Mouse (Mus musculus): ENCODE data around the gene Adamts15. TPM values are rescaled to one million over a fixed set of nuclear protein-coding genes. Genes with fewer than 3 reads are reported as not detected.

Gene Adamts15
- total RNA-seq, 2 experiments from 2014 or later, result 3.4 to 4.0 TPM

DNA sequence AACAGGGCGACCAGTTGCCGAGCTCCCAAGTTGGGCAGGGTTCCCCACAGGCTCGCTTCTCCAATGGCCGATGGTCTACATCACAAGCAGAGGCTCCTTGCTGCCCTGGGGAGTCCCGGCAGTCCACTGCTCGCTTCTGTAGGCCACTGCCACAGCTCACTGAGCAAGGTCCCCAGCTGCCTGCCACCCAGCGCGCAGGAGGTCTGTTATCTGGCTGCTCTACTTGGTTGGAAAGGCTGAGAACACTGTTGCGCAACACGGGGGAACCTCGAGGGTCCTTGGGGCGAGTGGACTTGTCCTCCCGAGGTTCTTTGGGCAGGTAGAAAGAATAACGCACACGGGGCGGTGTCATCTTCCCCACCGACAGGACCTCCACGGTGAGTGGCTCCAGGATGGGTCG, 20.1 kb downstream of the Adamts15 start:
- no peak for TF ChIP-seq CTCF (conservative IDR thresholded peaks at IDR 0.05)
- no peak overlapping the region for H3K4me3 ChIP-seq
- no peak for DNase-seq (ENCODE audit: low spot score in 2 of 2)
- H3K27ac ChIP-seq, result no peak overlapping the region

DNA sequence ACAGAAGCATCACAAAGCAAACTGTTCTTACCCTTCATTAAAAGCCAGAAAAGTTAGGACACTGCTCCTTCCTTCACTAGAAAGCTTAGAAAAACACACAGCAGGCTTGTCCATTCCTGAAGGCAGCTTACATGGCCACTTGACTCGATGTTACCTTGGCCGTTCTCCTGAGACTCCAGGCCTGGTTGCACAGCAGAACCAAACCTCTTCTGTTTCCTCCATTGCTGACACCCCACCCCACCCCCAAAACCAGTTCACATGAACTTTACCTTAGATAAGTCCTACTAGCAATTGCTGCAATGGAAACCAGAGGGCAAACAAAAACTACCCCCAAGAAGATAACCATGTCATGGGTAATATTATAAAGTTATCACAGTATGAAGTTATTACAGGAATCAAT, 25.1 kb downstream of the Adamts15 start:
- no peak for TF ChIP-seq CTCF (conservative IDR thresholded peaks at IDR 0.05)
- DNase-seq (ENCODE audit: low spot score in 2 of 2), result no peak

DNA sequence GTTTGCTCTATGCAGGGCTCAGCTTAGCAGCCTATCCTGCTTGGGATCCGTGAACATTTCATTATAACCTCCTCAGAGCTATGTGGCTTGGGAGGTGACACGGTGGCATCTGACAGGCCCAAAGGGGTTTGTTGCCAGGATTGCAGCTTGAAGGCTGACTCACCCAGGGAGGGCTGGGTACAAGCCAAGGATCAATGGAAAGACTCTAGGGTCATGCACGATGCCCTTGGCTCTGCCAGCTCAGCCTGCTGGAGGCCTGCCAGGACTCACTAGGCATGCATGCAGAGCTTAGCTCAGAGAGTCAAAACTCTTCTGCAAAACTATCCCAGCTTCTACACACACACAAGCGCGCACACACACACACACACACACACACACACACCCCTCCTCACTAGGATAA, 25.5 kb downstream of the Adamts15 start:
- peak in 1 of 2 experiments; percentile 19 for DNase-seq (ENCODE audit: low spot score in 2 of 2)
- TF ChIP-seq CTCF (conservative IDR thresholded peaks at IDR 0.05), result no peak
- Histone ChIP-seq H3K27ac (no peak overlapping the region), H3K4me3 (no peak overlapping the region)

More for the DNA sequence above, 25.1 kb downstream of the Adamts15 start:
- Histone ChIP-seq H3K27ac (no peak overlapping the region), H3K4me3 (no peak overlapping the region)

DNA sequence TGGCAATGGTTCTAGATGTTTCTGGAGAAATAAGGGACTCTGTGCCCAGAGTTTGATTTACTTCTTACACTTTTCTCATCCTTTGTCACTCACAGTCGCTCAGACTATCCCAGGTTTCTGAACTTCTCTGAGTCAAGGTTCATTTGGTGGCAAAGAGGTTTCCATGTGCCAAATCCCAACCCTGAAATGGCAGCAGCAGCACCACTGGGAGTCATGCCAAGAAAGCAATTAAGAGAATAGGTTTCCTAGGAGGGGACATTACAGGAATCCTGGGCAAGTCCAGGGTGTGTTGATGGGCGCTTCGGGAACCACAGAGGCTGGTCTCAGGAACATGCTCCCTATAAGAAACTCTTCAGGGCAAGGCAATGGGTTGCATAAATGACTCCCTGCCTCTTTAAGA, 26.6 kb downstream of the Adamts15 start:
- TF ChIP-seq CTCF (conservative IDR thresholded peaks at IDR 0.05), result no peak
- DNase-seq (ENCODE audit: low spot score in 2 of 2), result no peak
- no peak overlapping the region for H3K4me3 ChIP-seq
- no peak overlapping the region for H3K27ac ChIP-seq

DNA sequence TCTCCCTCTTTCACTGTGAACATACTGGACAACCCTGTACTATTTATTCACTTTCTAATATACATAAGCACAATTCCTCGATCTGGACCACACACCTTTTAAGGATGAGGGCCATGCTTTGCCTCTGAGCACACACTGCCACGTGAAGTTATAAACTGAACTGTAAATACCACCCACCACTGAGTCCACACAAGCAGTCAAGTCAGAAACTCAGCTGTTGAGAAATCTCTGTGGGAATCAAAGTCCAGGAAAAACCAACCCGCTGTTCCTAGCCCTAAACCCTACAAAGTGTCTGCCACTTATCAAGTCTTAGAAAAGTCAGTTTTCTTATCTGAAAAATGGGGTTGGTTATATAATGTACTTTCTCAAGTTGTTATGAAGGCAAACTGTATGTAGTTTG, 36.0 kb downstream of the Adamts15 start:
- H3K4me3 ChIP-seq, result no peak overlapping the region
- no peak for DNase-seq (ENCODE audit: low spot score in 2 of 2)
- H3K27ac ChIP-seq, result no peak overlapping the region
- no peak for TF ChIP-seq CTCF (conservative IDR thresholded peaks at IDR 0.05)

DNA sequence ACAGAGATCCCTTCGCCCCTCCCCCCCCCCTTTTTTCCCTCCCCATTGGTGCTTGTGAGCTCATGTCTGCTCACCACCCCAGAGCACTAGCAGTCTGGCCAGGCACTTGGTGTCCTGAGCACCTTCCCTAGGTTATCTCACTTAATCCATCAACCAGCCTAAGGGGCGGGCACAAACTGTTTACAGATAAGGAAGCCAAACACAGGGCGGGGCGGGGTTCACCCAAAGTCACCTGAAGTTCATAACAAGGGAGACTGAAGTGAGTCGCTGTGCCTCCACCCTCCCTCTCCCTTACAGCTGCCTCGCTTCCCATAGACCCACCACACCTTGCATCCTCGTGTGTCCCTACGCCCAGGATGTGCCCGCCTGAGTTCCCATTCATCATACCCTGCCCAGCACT, 41.7 kb downstream of the Adamts15 start:
- no peak for DNase-seq (ENCODE audit: low spot score in 2 of 2)
- H3K4me3 ChIP-seq, result no peak overlapping the region
- no peak for TF ChIP-seq CTCF (conservative IDR thresholded peaks at IDR 0.05)
- no peak overlapping the region for H3K27ac ChIP-seq

DNA sequence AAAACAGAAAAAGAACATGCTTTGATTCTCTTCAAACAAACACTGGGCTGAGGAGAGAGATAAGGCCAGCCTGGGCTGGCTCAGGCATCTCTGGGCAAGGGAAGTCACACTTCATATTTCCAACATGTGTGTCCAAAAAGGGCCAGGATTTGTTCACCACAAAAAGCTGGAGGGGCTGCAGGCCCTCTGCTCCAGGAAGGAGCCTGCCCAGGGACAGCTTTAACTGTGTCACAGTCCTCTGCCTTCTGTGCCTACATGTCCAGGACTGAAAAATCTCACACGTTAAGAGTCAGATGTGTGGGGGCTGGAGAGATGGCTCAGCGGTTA, 42.3 kb downstream of the Adamts15 start:
- Histone ChIP-seq H3K4me3 (no peak overlapping the region), H3K27ac (no peak overlapping the region)
- no peak for DNase-seq (ENCODE audit: low spot score in 2 of 2)
- TF ChIP-seq CTCF (conservative IDR thresholded peaks at IDR 0.05), result no peak

DNA sequence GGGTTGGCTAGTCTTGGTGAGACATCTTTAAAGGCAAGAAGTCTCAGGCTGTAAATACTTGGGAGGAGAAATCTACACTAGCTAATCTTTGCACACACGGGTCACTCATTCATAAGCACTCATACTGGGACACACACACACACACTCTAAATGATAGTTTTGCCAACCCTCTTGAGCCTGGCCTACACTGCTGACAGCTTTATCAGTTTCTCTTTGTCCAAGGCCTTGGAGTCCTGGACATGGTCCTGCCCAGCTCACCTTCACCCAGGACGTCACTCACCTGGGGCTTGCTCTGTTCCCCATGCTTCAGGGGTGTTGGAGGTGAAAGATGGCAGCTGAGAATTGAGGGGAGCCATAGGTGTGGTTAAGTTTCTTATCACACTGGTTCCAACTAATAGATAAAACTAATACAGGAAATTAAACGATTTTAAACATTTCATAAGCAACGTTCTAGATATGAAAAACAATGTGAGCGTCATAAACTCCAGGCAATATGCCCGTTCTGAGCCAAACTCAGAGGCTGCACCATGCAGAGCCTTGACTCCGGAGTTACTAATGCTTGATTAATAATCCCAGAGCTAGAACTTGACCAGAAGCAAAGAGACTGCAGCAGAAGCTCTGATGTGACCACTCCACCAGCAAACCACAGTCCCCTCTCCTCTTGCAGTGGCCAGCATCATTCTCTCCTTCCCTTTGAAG, 42.9 kb downstream of the Adamts15 start:
- no peak for DNase-seq (ENCODE audit: low spot score in 2 of 2)
- Histone ChIP-seq H3K4me3 (no peak overlapping the region), H3K27ac (no peak overlapping the region)
- no peak for TF ChIP-seq CTCF (conservative IDR thresholded peaks at IDR 0.05)

DNA sequence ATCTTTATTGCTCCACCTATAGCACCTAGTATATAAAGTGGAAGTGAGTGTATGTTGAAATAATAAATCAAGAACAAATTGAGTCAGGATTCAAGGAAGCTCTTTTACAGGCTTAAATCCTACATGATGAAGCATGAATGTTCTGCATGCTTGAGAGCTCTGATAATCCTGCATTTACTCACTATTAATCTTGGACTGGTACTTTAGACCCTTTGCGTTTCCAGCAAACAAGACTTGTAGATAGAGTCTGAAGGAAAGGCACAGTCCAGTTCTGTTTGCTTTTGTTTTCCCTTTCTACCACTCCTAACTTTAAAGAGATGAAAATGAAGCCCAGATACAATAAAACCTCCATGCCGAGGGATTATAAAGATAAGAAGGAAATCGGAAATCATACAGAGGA, 45.7 kb downstream of the Adamts15 start:
- Histone ChIP-seq H3K27ac (no peak overlapping the region), H3K4me3 (no peak overlapping the region)
- no peak for DNase-seq (ENCODE audit: low spot score in 2 of 2)
- no peak for TF ChIP-seq CTCF (conservative IDR thresholded peaks at IDR 0.05)

DNA sequence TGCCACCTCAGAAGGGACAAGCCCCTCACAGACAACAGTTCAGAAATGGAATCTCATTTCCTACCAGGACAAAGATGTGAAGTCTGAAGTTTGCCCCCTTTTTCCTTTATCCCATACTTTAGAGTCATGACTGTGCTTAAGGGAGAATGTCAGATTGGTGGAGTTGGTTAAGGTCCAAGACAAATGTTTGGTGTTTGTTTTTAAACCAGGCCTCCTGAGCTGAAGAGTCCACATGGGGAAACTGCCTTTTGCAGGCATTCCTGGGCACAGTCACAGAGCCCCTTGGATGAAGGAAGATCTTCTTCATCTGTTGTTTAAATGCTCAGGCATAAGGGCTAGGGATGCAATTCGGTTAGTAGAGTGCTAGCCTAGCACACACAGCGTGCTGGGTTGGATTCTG, 66.4 kb downstream of the Adamts15 start:
- H3K4me3 ChIP-seq, result no peak overlapping the region
- no peak for TF ChIP-seq CTCF (conservative IDR thresholded peaks at IDR 0.05)
- no peak for DNase-seq (ENCODE audit: low spot score in 2 of 2)
- no peak overlapping the region for H3K27ac ChIP-seq

DNA sequence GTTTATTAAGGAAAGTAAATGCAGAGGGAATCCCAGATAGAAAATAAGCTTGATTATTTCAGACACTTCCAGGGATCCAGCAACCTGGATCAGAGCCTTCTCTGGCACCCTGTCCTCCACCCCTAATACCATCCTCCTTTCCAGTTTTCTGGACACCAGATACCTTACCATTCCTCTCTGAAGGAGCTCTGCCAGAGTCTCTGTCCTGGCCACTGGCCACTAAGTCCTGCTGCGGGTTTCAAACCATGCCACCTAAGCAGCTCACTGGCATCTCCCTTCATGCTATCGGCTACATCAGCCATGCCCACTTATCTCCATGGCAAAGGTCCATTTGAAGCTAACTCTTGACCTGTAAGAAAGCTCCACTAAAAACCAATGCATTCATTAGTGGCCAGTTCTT, 70.4 kb downstream of the Adamts15 start:
- Histone ChIP-seq H3K27ac (no peak overlapping the region), H3K4me3 (no peak overlapping the region)
- no peak for TF ChIP-seq CTCF (conservative IDR thresholded peaks at IDR 0.05)
- DNase-seq (ENCODE audit: low spot score in 2 of 2), result no peak

DNA sequence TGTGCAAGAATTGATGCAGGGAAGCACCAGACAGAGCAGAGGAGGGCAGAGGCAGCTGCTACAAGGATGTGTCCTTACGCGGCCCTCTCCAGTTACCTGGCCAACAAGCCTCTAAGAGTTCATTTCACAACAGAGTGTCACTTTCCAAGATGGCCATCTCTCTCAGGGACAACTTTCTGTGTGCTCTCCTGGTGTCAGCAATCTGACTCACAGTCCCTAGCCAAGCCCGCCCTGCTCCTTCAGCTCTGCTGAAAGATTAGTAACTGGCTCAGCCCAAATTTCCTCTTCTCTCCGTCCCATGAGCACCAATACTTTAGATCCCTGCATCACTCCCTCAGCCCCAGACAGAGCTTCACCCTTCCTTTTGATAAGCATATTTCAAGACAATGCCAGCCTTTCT, 72.3 kb downstream of the Adamts15 start:
- H3K27ac ChIP-seq, result no peak overlapping the region
- no peak for TF ChIP-seq CTCF (conservative IDR thresholded peaks at IDR 0.05)
- H3K4me3 ChIP-seq, result no peak overlapping the region
- DNase-seq (ENCODE audit: low spot score in 2 of 2), result no peak

DNA sequence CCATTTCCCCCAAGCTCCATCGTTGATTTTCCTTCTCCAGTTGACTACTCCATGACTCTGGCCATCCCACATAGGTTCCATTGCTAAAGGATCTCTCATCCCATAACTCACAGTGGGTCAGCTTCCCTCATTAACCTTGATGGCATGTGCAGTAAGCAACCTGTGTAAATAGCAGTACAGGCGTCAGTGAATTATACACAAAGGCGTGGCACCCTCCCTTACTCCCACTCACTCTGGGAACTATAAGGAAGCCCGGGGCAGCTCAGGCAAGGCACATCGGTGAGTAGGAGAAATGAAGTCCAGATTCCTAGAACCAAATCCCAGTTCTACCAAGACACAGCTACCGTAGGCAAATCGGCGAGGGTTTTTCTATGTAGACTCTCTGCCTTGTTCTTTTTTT, 72.8 kb downstream of the Adamts15 start:
- no peak for DNase-seq (ENCODE audit: low spot score in 2 of 2)
- no peak overlapping the region for H3K27ac ChIP-seq
- no peak for TF ChIP-seq CTCF (conservative IDR thresholded peaks at IDR 0.05)

More for the DNA sequence above, 72.8 kb downstream of the Adamts15 start:
- no peak overlapping the region for H3K4me3 ChIP-seq

Other genes starting within 250 kb of the Adamts15 start
- 1 to 10 TPM; 4.0 to 4.6 TPM for gene Adamts8, start 20.1 kb upstream of the Adamts15 start, total RNA-seq (2021)
- 10 to 100 TPM; 39.5 to 41.6 TPM for gene Zbtb44, start 108.2 kb upstream of the Adamts15 start, total RNA-seq (2021)
- gene St14, start 209.4 kb upstream of the Adamts15 start, total RNA-seq (2021), result under 1 TPM; 0.61 to 0.79 TPM